Mouse (Mus musculus) telencephalon, adult 2 months (tissue): ENCODE results near the gene Clcnkb.

Experiments
- DNase-seq: peaks from one replicate; pipeline ENCODE4 v3.0.0-alpha.2; 2011; ENCODE audit warnings: low read depth, low spot score

Clcnkb gene

GRCm38 (mm10) chr4:141357811-141358210 is 58.0 kb downstream of the Clcnkb start:
- DNase-seq = no peak
